Mouse (Mus musculus) liver, embryonic 11.5 days (tissue): ENCODE measurements around the gene Pla2g16. TPM values are rescaled to one million over a fixed set of nuclear protein-coding genes. Genes with fewer than 3 reads are reported as not detected.

Source experiments
- ATAC-seq: fragments of 200-750 bp; cut with Nextera tagmentation; replicated peaks from 2 replicates; pipeline ENCODE4 v1.8.0; 2017; ENCODE audit warnings: moderate number of reproducible peaks, mild to moderate bottlenecking, moderate TSS enrichment, moderate library complexity; ENCODE audit not compliant: low FRiP score
- DNase-seq: peaks from one replicate; pipeline ENCODE4 v3.0.0-alpha.2; 2017; ENCODE audit warnings: low spot score
- H3K27ac ChIP-seq: fragments of 300-500 bp; sonication (generic); 2 replicates; pipeline ENCODE4 v1.5.1; 2014; ENCODE audit warnings: mild to moderate bottlenecking, low read depth, low read length, control low read depth
- H3K27me3 ChIP-seq: fragments of 300-500 bp; sonication (generic); replicated peaks from 2 replicates; pipeline ENCODE4 v1.6.1; 2014; ENCODE audit warnings: low read length, mixed read lengths; ENCODE audit not compliant: control insufficient read depth, insufficient read depth
- H3K36me3 ChIP-seq: fragments of 300-500 bp; sonication (generic); 2 replicates; pipeline ENCODE4 v1.6.1; 2014; ENCODE audit warnings: mild to moderate bottlenecking, low read length, moderate library complexity, mixed read lengths; ENCODE audit not compliant: control insufficient read depth, insufficient read depth
- H3K4me1 ChIP-seq: fragments of 300-500 bp; sonication (generic); replicated peaks from 2 replicates; pipeline ENCODE4 v1.6.1; 2014; ENCODE audit warnings: low read length, mixed read lengths; ENCODE audit not compliant: control insufficient read depth, insufficient read depth
- H3K4me2 ChIP-seq: fragments of 300-500 bp; sonication (generic); 2 replicates; pipeline ENCODE4 v1.6.1; 2014; ENCODE audit warnings: mild to moderate bottlenecking, control low read depth, moderate library complexity
- H3K4me3 ChIP-seq: fragments of 300-500 bp; sonication (generic); 2 replicates; pipeline ENCODE4 v1.5.1; 2014; ENCODE audit warnings: low read depth, low read length, control low read depth
- H3K9ac ChIP-seq: fragments of 300-500 bp; sonication (generic); 2 replicates; pipeline ENCODE4 v1.6.1; 2014; ENCODE audit warnings: low read depth, low read length, control low read depth
- H3K9me3 ChIP-seq: fragments of 300-500 bp; sonication (generic); 2 replicates; pipeline ENCODE4 v1.6.1; 2016; ENCODE audit warnings: low read length, inconsistent platforms, mixed read lengths; ENCODE audit not compliant: control insufficient read depth
- WGBS: fragments of 180-500 bp; shearing (Covaris S2); extraction: QIAGEN DNeasy Blood & Tissue Kit; methylation state at CpG from one replicate; pipeline ENCODE4 v1.1.7; 2014; 5-methylcytosine and 5-hydroxymethylcytosine counted together
- polyA plus RNA-seq: library from polyadenylated mRNA; unstranded; fragments of >200 nt; fragmentation: Nextera tagmentation; extraction: Ambion mirVana; gene quantifications from 2 replicates; pipeline ENCODE4 v1.2.1, GENCODE M21; 2014

Pla2g16 gene
- polyA plus RNA-seq: 16.0 TPM in 2 replicates

DNA sequence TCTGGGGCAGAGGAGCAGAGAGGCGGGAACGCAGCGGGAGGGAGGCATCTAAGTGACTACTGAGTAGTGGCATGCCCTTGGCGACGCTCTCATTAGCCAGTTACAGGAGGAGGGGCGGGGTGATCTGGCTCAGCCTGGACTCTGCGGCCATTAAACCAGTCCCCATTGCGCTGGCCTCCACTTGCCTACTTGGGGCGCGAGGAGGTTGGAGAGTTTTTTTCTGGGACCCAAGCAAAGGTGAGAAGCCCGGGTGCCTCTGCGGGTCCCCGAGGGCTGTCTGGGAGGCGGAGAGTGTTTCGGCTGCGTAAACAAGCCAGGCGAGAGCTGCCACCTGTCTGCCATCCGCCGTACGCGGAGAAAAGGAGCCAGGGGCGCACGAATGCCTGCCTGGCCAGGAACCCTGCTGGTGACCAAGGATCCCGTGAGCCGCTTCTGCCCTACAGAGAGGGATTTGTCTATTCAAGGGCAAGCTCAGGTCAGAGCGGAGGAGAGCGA, at the start of gene Pla2g16:
Gene Pla2g16 (plus strand): TSS at position 132 of the 495 bp plus-strand sequence.
- Histone ChIP-seq H3K4me3 (peak within 1 kb of the TSS; percentile 53), H3K36me3 (no peaks in the 10 kb centered on the region), H3K9me3 (no peaks in the 10 kb centered on the region), H3K4me1 (peaks cover 9% of the 10 kb centered on the region), H3K27ac (no peak within 1 kb of the TSS), H3K27me3 (no peaks in the 10 kb centered on the region), H3K9ac (peak within 1 kb of the TSS; percentile 70), H3K4me2 (peak within 1 kb of the TSS; percentile 70)
- peak; percentile 63 for DNase-seq
- WGBS: under 1% methylated on average over 27 of the region's 27 CpGs
- ATAC-seq: peak; percentile 91

DNA sequence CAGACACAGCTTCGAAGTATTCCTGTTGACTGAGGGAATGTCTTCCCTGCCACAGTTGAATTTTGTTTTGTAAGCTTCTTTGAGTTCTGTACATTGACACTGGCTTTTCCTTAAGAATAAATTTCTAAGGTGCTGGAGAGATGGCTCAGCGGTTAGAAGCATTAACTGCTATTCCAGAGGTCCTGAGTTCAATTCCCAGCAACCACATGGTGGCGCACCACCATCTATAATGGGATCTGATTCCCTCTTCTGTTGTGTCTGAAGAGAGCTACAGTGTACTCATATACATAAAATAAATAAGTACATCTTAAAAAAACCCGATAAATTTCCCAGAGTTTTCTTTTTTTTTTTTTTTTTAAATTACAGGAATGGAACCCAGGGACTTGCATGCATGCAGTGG, 49.2 kb upstream of the Pla2g16 start:
- no peaks in the 10 kb centered on the region for H3K27me3 ChIP-seq
- peaks cover 3% of the 10 kb centered on the region; the same call in 1 of the 2 replicates for H3K36me3 ChIP-seq
- DNase-seq (no peak), ATAC-seq (no peak)
- WGBS: 66% methylated on average over 4 of the region's 4 CpGs
- H3K9ac ChIP-seq: no peak overlapping the region
- H3K27ac ChIP-seq: no peak overlapping the region
- no peaks in the 10 kb centered on the region for H3K4me1 ChIP-seq
- H3K4me2 ChIP-seq: no peak overlapping the region
- H3K4me3 ChIP-seq: no peak overlapping the region
- H3K9me3 ChIP-seq: no peaks in the 10 kb centered on the region

DNA sequence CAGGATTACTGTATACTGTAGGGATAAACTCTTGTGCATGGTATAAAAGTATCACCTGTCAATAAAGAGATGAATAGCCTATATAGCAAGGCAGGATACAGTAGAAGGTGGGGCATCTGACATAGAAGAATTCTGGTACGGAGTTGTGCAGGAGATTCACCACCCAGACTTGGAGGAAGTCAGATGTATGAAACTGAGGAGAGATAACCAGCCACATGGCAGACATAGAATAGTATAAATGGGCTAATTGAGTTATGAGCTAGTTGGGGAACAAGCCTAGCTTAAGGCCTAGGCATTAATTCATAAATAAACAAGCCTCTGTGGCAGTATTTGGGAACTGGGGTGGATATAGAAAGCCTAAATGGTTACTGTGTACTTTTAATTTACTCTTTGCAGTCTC, 40.8 kb upstream of the Pla2g16 start:
- H3K36me3 ChIP-seq: peaks cover 3% of the 10 kb centered on the region; the same call in 1 of the 2 replicates
- no peak overlapping the region for H3K27ac ChIP-seq
- 71% methylated on average over 1 of the region's 1 CpGs for WGBS
- ATAC-seq (no peak), DNase-seq (no peak)
- no peak overlapping the region for H3K4me3 ChIP-seq
- H3K9ac ChIP-seq: no peak overlapping the region
- peaks cover 3% of the 10 kb centered on the region; the same call in 1 of the 2 replicates for H3K4me1 ChIP-seq
- H3K9me3 ChIP-seq: no peaks in the 10 kb centered on the region
- H3K4me2 ChIP-seq: no peak overlapping the region
- no peaks in the 10 kb centered on the region for H3K27me3 ChIP-seq

DNA sequence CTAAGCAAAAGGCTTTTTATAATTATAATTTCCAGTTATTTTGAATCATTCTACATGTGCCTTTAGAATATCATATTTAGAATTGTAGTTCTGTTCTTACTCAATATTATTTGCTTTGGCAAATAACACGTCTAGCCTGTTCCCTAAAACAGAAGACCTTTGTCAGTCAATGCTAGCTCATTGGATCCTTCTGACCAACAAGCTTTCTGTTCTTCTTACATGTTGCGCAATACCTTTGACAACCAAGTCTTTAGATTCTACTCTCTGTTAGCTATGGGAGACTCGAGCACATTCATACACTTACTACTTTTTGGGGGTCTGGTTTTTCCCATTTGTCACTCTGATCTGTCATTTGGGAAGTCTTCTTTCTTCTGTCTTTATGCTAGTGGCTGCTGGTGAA, 35.6 kb upstream of the Pla2g16 start:
- H3K27ac ChIP-seq: no peak overlapping the region
- ATAC-seq: no peak
- no peaks in the 10 kb centered on the region for H3K27me3 ChIP-seq
- WGBS: 91% methylated on average over 3 of the region's 3 CpGs
- no peak overlapping the region for H3K4me2 ChIP-seq
- no peak for DNase-seq
- H3K4me3 ChIP-seq: no peak overlapping the region
- peaks cover 15% of the 10 kb centered on the region for H3K36me3 ChIP-seq
- H3K9ac ChIP-seq: no peak overlapping the region
- peaks cover 1% of the 10 kb centered on the region; the same call in 1 of the 2 replicates for H3K4me1 ChIP-seq
- H3K9me3 ChIP-seq: no peaks in the 10 kb centered on the region

DNA sequence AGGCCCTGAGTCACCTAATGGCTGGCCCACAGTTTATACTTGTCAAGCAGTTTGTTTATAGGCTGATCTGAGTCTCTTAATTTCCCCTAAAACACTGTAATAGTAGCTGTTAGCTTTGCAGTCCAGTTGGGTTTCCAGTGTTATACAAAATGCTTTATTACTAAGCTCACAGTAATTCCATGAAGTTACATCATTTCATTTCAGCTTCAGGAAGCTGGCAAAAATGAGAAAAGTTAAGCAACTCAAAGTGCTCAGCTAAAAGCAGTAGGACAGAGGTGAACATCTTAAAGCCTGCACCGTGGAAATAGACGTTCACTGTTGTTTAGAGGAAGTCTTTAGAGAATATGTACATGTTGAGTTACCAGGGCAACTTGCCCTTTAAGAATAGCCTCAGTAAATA, 34.4 kb upstream of the Pla2g16 start:
- Histone ChIP-seq H3K36me3 (peaks cover 15% of the 10 kb centered on the region), H3K9me3 (no peaks in the 10 kb centered on the region), H3K4me1 (no peaks in the 10 kb centered on the region), H3K27me3 (no peaks in the 10 kb centered on the region), H3K4me2 (no peak overlapping the region), H3K4me3 (no peak overlapping the region), H3K27ac (no peak overlapping the region), H3K9ac (no peak overlapping the region)
- no peak for ATAC-seq
- 95% methylated on average over 2 of the region's 2 CpGs for WGBS
- DNase-seq: no peak

DNA sequence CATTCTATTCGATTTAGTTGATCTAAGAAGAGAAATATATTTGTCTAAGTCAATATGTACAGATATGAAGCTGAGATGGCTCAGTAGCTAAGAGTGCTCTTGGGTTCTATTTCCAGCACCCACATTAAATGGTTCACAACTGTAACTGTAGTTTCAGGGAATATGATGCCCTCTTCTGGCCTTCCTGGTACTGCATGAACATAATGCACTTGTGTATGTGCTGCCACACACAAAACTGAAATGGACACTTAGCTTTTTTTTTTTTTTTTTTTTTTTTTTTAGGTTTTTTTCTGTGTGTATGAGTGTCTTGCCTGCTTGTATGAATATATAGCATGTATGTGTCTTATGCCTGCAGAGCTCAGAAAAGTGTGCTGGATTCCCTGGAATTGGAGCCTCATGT, 34.0 kb upstream of the Pla2g16 start:
- no peak for ATAC-seq
- H3K4me1 ChIP-seq: no peaks in the 10 kb centered on the region

DNA sequence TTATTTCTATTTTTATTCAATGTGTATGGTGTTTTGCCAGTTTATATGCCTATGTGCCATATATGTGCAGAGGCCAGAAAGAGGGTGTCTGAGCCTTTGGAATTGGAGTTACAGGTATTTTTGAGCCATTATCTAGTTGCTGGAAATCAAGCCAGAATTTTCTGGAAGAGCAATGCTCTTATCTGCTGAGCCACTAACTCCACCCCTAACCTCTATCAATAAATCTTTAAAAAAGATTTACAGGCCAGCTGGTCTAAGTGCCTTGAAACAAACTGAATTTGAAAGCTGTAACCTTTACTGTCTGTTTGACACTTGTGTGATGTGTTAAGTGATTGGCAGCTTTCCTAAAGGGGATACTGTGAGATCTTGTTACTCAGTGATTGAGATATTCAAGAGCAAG, 33.5 kb upstream of the Pla2g16 start:
- Histone ChIP-seq H3K36me3 (peaks cover 15% of the 10 kb centered on the region), H3K27ac (no peak overlapping the region)

More for the DNA sequence above, 34.0 kb upstream of the Pla2g16 start:
- DNase-seq: no peak
- no peak overlapping the region for H3K4me2 ChIP-seq
- H3K4me3 ChIP-seq: no peak overlapping the region
- whole genome bisulfite sequencing: 86% methylated on average over 1 of the region's 1 CpGs
- no peaks in the 10 kb centered on the region for H3K9me3 ChIP-seq
- H3K27ac ChIP-seq: no peak overlapping the region
- H3K27me3 ChIP-seq: no peaks in the 10 kb centered on the region
- no peak overlapping the region for H3K9ac ChIP-seq
- peaks cover 15% of the 10 kb centered on the region for H3K36me3 ChIP-seq

DNA sequence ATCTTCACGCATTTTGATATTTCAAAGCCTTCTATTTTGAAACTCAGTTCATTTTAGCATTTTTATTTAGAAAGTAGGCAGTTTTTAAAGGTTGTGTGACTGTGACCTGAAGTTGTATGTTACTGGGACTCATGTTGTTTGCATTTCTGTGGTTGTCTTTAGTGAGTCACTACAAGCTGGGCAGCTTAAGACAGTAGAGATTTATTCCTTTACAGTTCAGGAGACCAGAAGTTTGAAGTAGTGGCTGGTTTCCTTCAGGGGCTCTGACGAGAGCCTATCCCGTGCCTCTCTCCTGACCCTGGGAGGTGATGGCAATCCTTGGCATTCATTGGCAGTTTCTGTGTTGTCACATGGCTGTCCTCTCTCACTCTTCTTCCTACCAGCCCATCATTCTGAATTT, 32.4 kb upstream of the Pla2g16 start:
- Histone ChIP-seq H3K9ac (no peak overlapping the region), H3K4me1 (no peaks in the 10 kb centered on the region), H3K9me3 (no peaks in the 10 kb centered on the region), H3K36me3 (peaks cover 15% of the 10 kb centered on the region), H3K4me2 (no peak overlapping the region), H3K27me3 (no peaks in the 10 kb centered on the region), H3K27ac (no peak overlapping the region), H3K4me3 (no peak overlapping the region)
- DNase-seq (no peak), ATAC-seq (no peak)
- WGBS: 82% methylated on average over 3 of the region's 3 CpGs

More for the DNA sequence above, 33.5 kb upstream of the Pla2g16 start:
- ATAC-seq: no peak
- DNase-seq: no peak
- Histone ChIP-seq H3K9ac (no peak overlapping the region), H3K4me2 (no peak overlapping the region), H3K27me3 (no peaks in the 10 kb centered on the region), H3K4me1 (no peaks in the 10 kb centered on the region), H3K4me3 (no peak overlapping the region), H3K9me3 (no peaks in the 10 kb centered on the region)

DNA sequence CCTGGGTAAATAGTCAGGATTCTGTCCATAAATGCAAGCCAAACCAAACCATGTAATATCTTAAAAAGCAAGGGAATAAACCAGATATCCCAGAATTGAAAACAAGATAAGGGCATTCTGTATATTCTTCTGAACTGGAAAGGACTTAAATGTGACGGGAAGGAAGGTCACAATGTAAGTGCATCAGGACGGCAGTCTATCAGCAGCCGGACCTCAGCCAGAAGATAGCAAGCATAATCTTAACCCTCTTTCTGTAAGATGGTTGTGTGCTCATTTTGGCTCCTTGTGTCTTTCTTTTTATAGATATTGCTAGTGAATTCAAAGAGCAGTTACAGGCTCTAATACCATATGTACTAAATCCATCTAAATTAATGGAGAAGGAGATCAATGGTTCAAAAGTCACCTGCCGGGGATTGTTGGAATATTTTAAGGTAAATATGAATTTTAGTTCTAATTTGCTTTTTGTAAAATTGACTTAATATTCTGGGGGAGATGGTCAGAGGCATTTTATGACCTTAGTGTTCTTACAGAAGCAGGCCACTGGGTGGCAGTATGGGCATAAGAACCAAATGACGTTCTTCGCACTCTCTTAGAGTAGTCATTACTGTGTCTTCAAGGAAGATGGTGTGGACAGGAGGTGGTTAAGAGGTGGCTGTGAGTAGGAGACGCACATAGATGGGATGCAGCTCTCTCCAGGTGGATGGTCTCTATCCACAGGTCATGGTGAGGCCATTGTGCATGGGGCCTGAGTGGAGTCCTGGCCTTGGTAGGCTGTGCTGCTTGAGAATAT, 28.4 kb upstream of the Pla2g16 start:
- Histone ChIP-seq H3K4me2 (no peak overlapping the region), H3K27me3 (no peaks in the 10 kb centered on the region), H3K36me3 (peaks cover 2% of the 10 kb centered on the region; the same call in 1 of the 2 replicates), H3K4me3 (no peak overlapping the region), H3K4me1 (no peaks in the 10 kb centered on the region), H3K9me3 (no peaks in the 10 kb centered on the region), H3K9ac (no peak overlapping the region), H3K27ac (no peak overlapping the region)
- WGBS: 61% methylated on average over 7 of the region's 7 CpGs
- DNase-seq: no peak
- peak; percentile 36; the same call in 1 of the 2 replicates for ATAC-seq
